Mouse (Mus musculus): Measurements from ENCODE around the gene Rin2.

Gene Rin2

GRCm38 (mm10) chr2:145862206-145862817, 187.3 kb downstream of the Rin2 start:
- DNase-seq (ENCODE audit: low spot score): no peak

- no peak for DNase-seq (ENCODE audit: low spot score)
These were observed 190.3 kb downstream of the Rin2 start for GRCm38 (mm10) chr2:145865344-145865743.

GRCm38 (mm10) chr2:145866238-145866637, 191.2 kb downstream of the Rin2 start:
- no peak for DNase-seq (ENCODE audit: low spot score)

GRCm38 (mm10) chr2:145866695-145867449, 191.9 kb downstream of the Rin2 start:
- no peak for DNase-seq (ENCODE audit: low spot score)

GRCm38 (mm10) chr2:145871308-145871707, 196.3 kb downstream of the Rin2 start:
- DNase-seq (ENCODE audit: low spot score): no peak

- DNase-seq (ENCODE audit: low spot score): no peak
These were observed 197.1 kb downstream of the Rin2 start for GRCm38 (mm10) chr2:145872099-145872498.

GRCm38 (mm10) chr2:145873953-145874352, 198.9 kb downstream of the Rin2 start:
- no peak for DNase-seq (ENCODE audit: low spot score)

- DNase-seq (ENCODE audit: low spot score): no peak
These were observed 200.0 kb downstream of the Rin2 start for GRCm38 (mm10) chr2:145874879-145875482.

GRCm38 (mm10) chr2:145877191-145877590, 202.2 kb downstream of the Rin2 start:
- no peak for DNase-seq (ENCODE audit: low spot score)

GRCm38 (mm10) chr2:145880887-145881747, 206.1 kb downstream of the Rin2 start:
- no peak for DNase-seq (ENCODE audit: low spot score)

GRCm38 (mm10) chr2:145881932-145882331, 206.9 kb downstream of the Rin2 start:
- no peak for DNase-seq (ENCODE audit: low spot score)

GRCm38 (mm10) chr2:145882398-145882797, 207.4 kb downstream of the Rin2 start:
- DNase-seq (ENCODE audit: low spot score): no peak

GRCm38 (mm10) chr2:145884036-145884912, 209.3 kb downstream of the Rin2 start:
- no peak for DNase-seq (ENCODE audit: low spot score)

GRCm38 (mm10) chr2:145884913-145885785, 210.1 kb downstream of the Rin2 start:
- no peak for DNase-seq (ENCODE audit: low spot score)

GRCm38 (mm10) chr2:145887937-145888765, 213.1 kb downstream of the Rin2 start:
- peak; percentile 56 for DNase-seq (ENCODE audit: low spot score)

- DNase-seq (ENCODE audit: low spot score): no peak
These were observed 213.9 kb downstream of the Rin2 start for GRCm38 (mm10) chr2:145888766-145889480.

- no peak for DNase-seq (ENCODE audit: low spot score)
These were observed 215.6 kb downstream of the Rin2 start for GRCm38 (mm10) chr2:145890571-145890970.

- DNase-seq (ENCODE audit: low spot score): no peak
These were observed 218.7 kb downstream of the Rin2 start for GRCm38 (mm10) chr2:145893756-145894155.

GRCm38 (mm10) chr2:145898106-145898505, 223.1 kb downstream of the Rin2 start:
- no peak for DNase-seq (ENCODE audit: low spot score)
